Mouse (Mus musculus): ENCODE measurements at regions not wholly inside any gene's neighbourhood (a gene's known extent, or its start where the extent isn't known, plus 50 kb on each side); places are given as distances from the start of the nearest gene placed in this dataset.

DNA sequence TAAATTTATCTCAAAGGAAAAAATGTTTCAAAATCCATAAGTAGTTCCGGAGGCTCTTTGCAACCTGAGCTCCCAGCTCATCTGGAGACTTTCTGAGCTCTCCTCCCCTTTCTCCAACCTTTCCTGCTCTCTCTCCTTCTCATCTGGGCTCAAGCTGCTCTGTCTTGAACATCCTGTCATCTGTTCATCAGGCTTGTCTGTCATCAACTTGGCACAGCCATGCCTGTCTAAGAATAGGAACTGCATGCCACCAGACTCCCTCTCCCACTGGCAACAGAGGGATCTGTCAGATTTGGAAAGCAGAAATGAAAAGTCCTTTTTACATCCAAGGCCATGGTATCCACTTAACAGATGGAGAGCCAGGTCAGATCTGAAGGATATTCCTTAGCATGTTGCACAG, 115.3 kb upstream of the Cachd1 start:
- TF ChIP-seq CTCF (IDR thresholded peaks at IDR 0.05; ENCODE audit: extremely low read depth, insufficient read length, insufficient replicate concordance, low read depth, low read length) = no peak
- no peak for TF ChIP-seq POLR2A (IDR thresholded peaks at IDR 0.05; ENCODE audit: low read depth, low read length)
